Mouse (Mus musculus) neutrophil, adult 83 days (primary cell): ENCODE measurements around the gene Apcs. TPM values are rescaled to one million over a fixed set of nuclear protein-coding genes. Genes with fewer than 3 reads are reported as not detected.

Source experiments
- total RNA-seq, 2 experiments: library from RNA; stranded (reverse); gene quantifications; one replicate each; pipeline ENCODE4 v1.2.4; 2023

Apcs gene
- total RNA-seq = not detected

DNA sequence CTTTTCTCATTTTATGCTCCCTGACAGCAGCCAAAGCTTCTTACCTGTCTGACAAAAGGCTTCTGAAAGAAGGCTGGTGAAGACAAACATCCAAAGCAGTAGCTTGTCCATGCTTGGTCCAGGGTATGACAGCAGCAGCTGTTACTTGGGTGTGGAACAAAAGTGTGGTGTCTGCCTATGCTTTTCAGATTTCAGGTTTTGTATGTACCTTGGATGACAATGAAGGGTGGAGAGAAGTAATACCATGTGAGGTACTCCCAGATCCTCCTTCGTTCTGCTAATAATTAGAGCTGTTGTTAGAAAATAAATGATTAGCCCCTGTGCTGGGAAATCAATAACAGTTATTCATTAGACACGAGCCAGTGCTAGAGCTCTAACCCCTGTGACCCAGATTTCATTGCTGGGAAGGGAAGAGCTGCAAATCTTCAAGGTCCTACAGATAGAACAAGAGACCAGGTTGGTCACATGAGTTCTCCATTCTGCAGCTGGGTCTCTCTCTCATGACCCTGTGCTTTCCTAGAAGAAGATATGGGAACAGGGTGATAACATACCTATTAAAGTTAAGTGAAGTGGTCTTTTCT, at the start of gene Apcs:
Gene Apcs, minus strand, starts transcription at position 265 of the 581 bp plus-strand sequence.

Other genes starting within 250 kb of the Apcs start
- gene Crp, start 197.0 kb downstream of the Apcs start, total RNA-seq = not detected
- gene Olfr16, start 55.4 kb upstream of the Apcs start, total RNA-seq = not detected
- not detected for gene Olfr1408, start 242.3 kb upstream of the Apcs start, total RNA-seq